Mouse (Mus musculus) heart, postnatal 0 days (tissue): ENCODE measurements around the gene Col18a1.

ENCODE experiments used
- CTCF ChIP-seq: IDR thresholded peaks from 2 replicates; pipeline ENCODE4 v1.5.1; 2016; ENCODE audit warnings: antibody characterized with exemption, control low read depth, low read depth
- EP300 ChIP-seq: IDR thresholded peaks from 2 replicates; pipeline ENCODE4 v1.6.1; 2016; ENCODE audit warnings: antibody characterized with exemption, low read depth

DNA sequence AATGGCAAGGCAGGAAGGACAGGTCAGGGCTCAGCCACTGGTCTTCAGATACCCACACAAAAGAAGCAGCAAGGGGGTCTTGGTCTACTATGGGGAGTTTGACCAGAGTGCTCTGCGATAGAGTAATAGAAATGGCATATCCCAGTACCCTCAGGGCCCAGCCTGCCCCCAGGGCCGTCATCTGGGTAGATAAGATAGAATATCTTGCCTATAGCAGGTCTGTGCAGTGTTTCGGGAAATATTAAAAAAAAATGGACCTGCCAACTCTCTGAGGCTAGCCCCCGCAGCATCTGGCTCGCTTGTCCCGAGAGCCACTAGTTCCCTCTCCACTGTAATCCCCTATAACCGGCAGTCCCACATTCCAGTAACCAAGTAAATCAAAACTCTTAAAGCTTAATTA, 97.9 kb downstream of the Col18a1 start:
- no peak for TF ChIP-seq CTCF
- TF ChIP-seq EP300, result no peak
